Mouse (Mus musculus) MN1 (cell line): ENCODE measurements at regions not wholly inside any gene's neighbourhood (a gene's known extent, or its start where the extent isn't known, plus 50 kb on each side); places are given as distances from the start of the nearest gene placed in this dataset.
"Not testable (repeated sequence)": the region's sequence is repeated elsewhere in the genome, so short reads cannot be mapped to it uniquely, and the experiment has no call there.

Experiments
- DNase-seq: peaks from one replicate; pipeline ENCODE4 v3.0.0-alpha.2; 2016; ENCODE audit warnings: low spot score

GRCm38 (mm10) chr9:72166084-72166483 lies 54.4 kb upstream of the Tcf12 start:
- no peak for DNase-seq

- DNase-seq: no peak
Measured at GRCm38 (mm10) chr9:72166611-72167010, 54.9 kb upstream of the Tcf12 start.

GRCm38 (mm10) chr9:72169231-72169630 lies 57.6 kb upstream of the Tcf12 start:
- DNase-seq: no peak

- peak; percentile 57 for DNase-seq
Measured at GRCm38 (mm10) chr9:72169728-72170188, 58.1 kb upstream of the Tcf12 start.

- no peak for DNase-seq
Measured at GRCm38 (mm10) chr9:72170235-72170634, 58.6 kb upstream of the Tcf12 start.

- no peak for DNase-seq
Measured at GRCm38 (mm10) chr9:72172331-72172730, 60.7 kb upstream of the Tcf12 start.

- DNase-seq: peak; percentile 39
Measured at GRCm38 (mm10) chr9:72180972-72181371, 69.3 kb upstream of the Tcf12 start.

- DNase-seq: no peak
Measured at GRCm38 (mm10) chr9:72183336-72183735, 71.7 kb upstream of the Tcf12 start.

GRCm38 (mm10) chr9:72183925-72184324 lies 72.3 kb upstream of the Tcf12 start:
- no peak for DNase-seq

- DNase-seq: no peak
Measured at GRCm38 (mm10) chr9:72189867-72190266, 78.2 kb upstream of the Tcf12 start.

GRCm38 (mm10) chr9:72190631-72191030 lies 79.0 kb upstream of the Tcf12 start:
- no peak for DNase-seq

- DNase-seq: no peak
Measured at GRCm38 (mm10) chr9:72191091-72191490, 79.4 kb upstream of the Tcf12 start.

- DNase-seq: peak; percentile 68
Measured at GRCm38 (mm10) chr9:72192051-72192952, 80.6 kb upstream of the Tcf12 start.

GRCm38 (mm10) chr9:72192953-72193337 lies 81.3 kb upstream of the Tcf12 start:
- DNase-seq: not testable (repeated sequence)

GRCm38 (mm10) chr9:72195348-72195747 lies 79.3 kb upstream of the Zfp280d start:
- no peak for DNase-seq

GRCm38 (mm10) chr9:72196626-72197330 lies 77.9 kb upstream of the Zfp280d start:
- DNase-seq: peak; percentile 8

- DNase-seq: no peak
Measured at GRCm38 (mm10) chr9:72197331-72197732, 77.3 kb upstream of the Zfp280d start.

- DNase-seq: no peak
Measured at GRCm38 (mm10) chr9:72198976-72199375, 75.7 kb upstream of the Zfp280d start.

- no peak for DNase-seq
Measured at GRCm38 (mm10) chr9:72204357-72204905, 70.2 kb upstream of the Zfp280d start.

- no peak for DNase-seq
Measured at GRCm38 (mm10) chr9:72205815-72206214, 68.8 kb upstream of the Zfp280d start.

GRCm38 (mm10) chr9:72206911-72207310 lies 67.7 kb upstream of the Zfp280d start:
- DNase-seq: no peak

- DNase-seq: no peak
Measured at GRCm38 (mm10) chr9:72208296-72208695, 66.4 kb upstream of the Zfp280d start.
